Mouse (Mus musculus) neural tube, embryonic 11.5 days (tissue): Measurements from ENCODE around the gene Ap5m1. TPM values are rescaled to one million over a fixed set of nuclear protein-coding genes. Genes with fewer than 3 reads are reported as not detected.

Experiments used
- ATAC-seq: fragments of 200-750 bp; cut with Nextera tagmentation; 2 replicates; pipeline ENCODE4 v1.8.0; 2017; ENCODE audit warnings: moderate number of reproducible peaks, mild to moderate bottlenecking, moderate TSS enrichment, moderate library complexity; ENCODE audit not compliant: insufficient read depth, low FRiP score, low TSS enrichment
- DNase-seq: peaks from one replicate; pipeline ENCODE4 v3.0.0-alpha.2; 2015; ENCODE audit warnings: low spot score
- H3K27ac ChIP-seq: fragments of 300-500 bp; sonication (generic); 2 replicates; pipeline ENCODE4 v1.5.1; 2014; ENCODE audit warnings: low read depth, mild to moderate bottlenecking, low read length
- H3K27me3 ChIP-seq: fragments of 300-500 bp; sonication (generic); 2 replicates; pipeline ENCODE4 v1.6.1; 2014; ENCODE audit warnings: mild to moderate bottlenecking, low read length, mixed read lengths; ENCODE audit not compliant: control insufficient read depth, insufficient read depth
- H3K36me3 ChIP-seq: fragments of 300-500 bp; sonication (generic); 2 replicates; pipeline ENCODE4 v1.6.1; 2014; ENCODE audit warnings: mild to moderate bottlenecking, low read length, moderate library complexity, mixed read lengths; ENCODE audit not compliant: control insufficient read depth, insufficient read depth
- H3K4me1 ChIP-seq: fragments of 300-500 bp; sonication (generic); 2 replicates; pipeline ENCODE4 v1.6.1; 2014; ENCODE audit warnings: low read length, mixed read lengths; ENCODE audit not compliant: control insufficient read depth, insufficient read depth
- H3K4me2 ChIP-seq: fragments of 300-500 bp; sonication (generic); 2 replicates; pipeline ENCODE4 v1.6.1; 2014; ENCODE audit warnings: low read depth, mild to moderate bottlenecking, moderate library complexity
- H3K4me3 ChIP-seq: fragments of 300-500 bp; sonication (generic); 2 replicates; pipeline ENCODE4 v1.5.1; 2014; ENCODE audit warnings: low read depth, low read length
- H3K9ac ChIP-seq: fragments of 300-500 bp; sonication (generic); 2 replicates; pipeline ENCODE4 v1.6.1; 2014; ENCODE audit warnings: mild to moderate bottlenecking, low read length
- H3K9me3 ChIP-seq: fragments of 300-500 bp; sonication (generic); 2 replicates; pipeline ENCODE4 v1.6.1; 2016; ENCODE audit warnings: low read length; ENCODE audit not compliant: control insufficient read depth
- WGBS: fragments of 180-500 bp; shearing (Covaris S2); extraction: QIAGEN DNeasy Blood & Tissue Kit; methylation state at CpG from one replicate; pipeline ENCODE4 v1.1.7; 2014; 5-methylcytosine and 5-hydroxymethylcytosine counted together
- polyA plus RNA-seq: library from polyadenylated mRNA; unstranded; fragments of >200 nt; fragmentation: Nextera tagmentation; extraction: Ambion mirVana; gene quantifications from 2 replicates; pipeline ENCODE4 v1.2.1, GENCODE M21; 2014

The Ap5m1 gene
- 34.8 and 36.8 TPM in 2 replicates for polyA plus RNA-seq

GRCm38 (mm10) chr14:49065529-49066273 is at the start of gene Ap5m1:
Ap5m1 (plus strand) TSS chr14:49066097.
- Histone ChIP-seq H3K4me2 (peak within 1 kb of the TSS; percentile 75), H3K27ac (peak within 1 kb of the TSS; percentile 99), H3K9ac (peak within 1 kb of the TSS; percentile 98), H3K27me3 (no peaks in the 10 kb centered on the region), H3K4me1 (peaks cover 10% of the 10 kb centered on the region; the same call in 1 of the 2 replicates), H3K4me3 (peak within 1 kb of the TSS; percentile 94), H3K36me3 (no peaks in the 10 kb centered on the region), H3K9me3 (no peaks in the 10 kb centered on the region)
- DNase-seq: no peak
- under 1% methylated on average over 34 of the region's 62 CpGs for WGBS
- peak; percentile 77 for ATAC-seq

GRCm38 (mm10) chr14:49019765-49020164 is 46.1 kb upstream of the Ap5m1 start:
- DNase-seq: no peak
- peaks cover 2% of the 10 kb centered on the region; the same call in 1 of the 2 replicates for H3K36me3 ChIP-seq
- H3K27me3 ChIP-seq: no peaks in the 10 kb centered on the region
- H3K4me1 ChIP-seq: no peaks in the 10 kb centered on the region
- no peak for ATAC-seq
- no peak overlapping the region for H3K9ac ChIP-seq
- no peaks in the 10 kb centered on the region for H3K9me3 ChIP-seq
- 95% methylated on average over 5 of the region's 5 CpGs for WGBS
- H3K4me2 ChIP-seq: no peak overlapping the region
- H3K4me3 ChIP-seq: no peak overlapping the region
- H3K27ac ChIP-seq: no peak overlapping the region

- H3K4me1 ChIP-seq: no peaks in the 10 kb centered on the region
- H3K9me3 ChIP-seq: no peaks in the 10 kb centered on the region
- H3K27ac ChIP-seq: no peak overlapping the region
- no peak for DNase-seq
- H3K27me3 ChIP-seq: no peaks in the 10 kb centered on the region
- H3K36me3 ChIP-seq: peaks cover 2% of the 10 kb centered on the region; the same call in 1 of the 2 replicates
- no peak overlapping the region for H3K4me2 ChIP-seq
- H3K9ac ChIP-seq: no peak overlapping the region
- 93% methylated on average over 6 of the region's 6 CpGs for WGBS
- ATAC-seq: no peak
- H3K4me3 ChIP-seq: no peak overlapping the region
These were observed 38.7 kb upstream of the Ap5m1 start for GRCm38 (mm10) chr14:49027040-49027778.

- DNase-seq (no peak), ATAC-seq (no peak)
- no peaks in the 10 kb centered on the region for H3K27me3 ChIP-seq
- no peaks in the 10 kb centered on the region for H3K4me1 ChIP-seq
- H3K9ac ChIP-seq: no peak overlapping the region
- no peak overlapping the region for H3K4me3 ChIP-seq
- 93% methylated on average over 3 of the region's 3 CpGs for WGBS
- no peak overlapping the region for H3K4me2 ChIP-seq
- H3K9me3 ChIP-seq: no peaks in the 10 kb centered on the region
- no peak overlapping the region for H3K27ac ChIP-seq
- H3K36me3 ChIP-seq: peaks cover 4% of the 10 kb centered on the region; the same call in 1 of the 2 replicates
These were observed 38.0 kb upstream of the Ap5m1 start for GRCm38 (mm10) chr14:49027779-49028368.

DNA sequence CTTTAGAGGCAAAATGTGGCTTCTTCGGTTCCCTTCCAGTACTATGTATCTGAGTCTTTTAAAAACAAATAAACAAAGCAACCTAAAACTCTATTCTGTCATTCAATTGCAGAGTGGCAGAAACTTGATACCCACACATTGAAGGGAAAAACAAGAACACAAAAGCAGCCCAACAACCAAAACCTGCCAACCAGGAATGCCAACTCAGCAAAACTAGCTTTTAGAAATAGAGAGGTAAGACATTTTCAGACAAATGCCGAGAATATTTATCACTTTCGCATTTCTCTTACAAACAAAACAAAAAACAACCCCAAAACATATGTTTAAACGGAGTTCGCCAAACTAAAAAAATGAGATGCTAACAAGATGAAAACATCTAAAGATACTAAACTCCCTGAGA is 36.9 kb upstream of the Ap5m1 start:
- WGBS: 93% methylated on average over 5 of the region's 5 CpGs
- no peaks in the 10 kb centered on the region for H3K9me3 ChIP-seq
- H3K4me1 ChIP-seq: no peaks in the 10 kb centered on the region
- no peak overlapping the region for H3K9ac ChIP-seq
- H3K4me2 ChIP-seq: no peak overlapping the region
- no peak for DNase-seq
- H3K4me3 ChIP-seq: no peak overlapping the region
- no peaks in the 10 kb centered on the region for H3K27me3 ChIP-seq
- no peak for ATAC-seq
- H3K27ac ChIP-seq: no peak overlapping the region
- H3K36me3 ChIP-seq: peaks cover 4% of the 10 kb centered on the region; the same call in 1 of the 2 replicates

- WGBS: 94% methylated on average over 3 of the region's 4 CpGs
- H3K4me1 ChIP-seq: no peaks in the 10 kb centered on the region
- H3K9ac ChIP-seq: no peak overlapping the region
- no peaks in the 10 kb centered on the region for H3K27me3 ChIP-seq
- no peak overlapping the region for H3K4me3 ChIP-seq
- no peaks in the 10 kb centered on the region for H3K36me3 ChIP-seq
- ATAC-seq (no peak), DNase-seq (no peak)
- no peaks in the 10 kb centered on the region for H3K9me3 ChIP-seq
- H3K4me2 ChIP-seq: no peak overlapping the region
- H3K27ac ChIP-seq: no peak overlapping the region
These were observed 20.3 kb upstream of the Ap5m1 start for GRCm38 (mm10) chr14:49045610-49046009.

- DNase-seq: no peak
- Histone ChIP-seq H3K9me3 (no peaks in the 10 kb centered on the region), H3K4me3 (no peak overlapping the region), H3K36me3 (no peaks in the 10 kb centered on the region), H3K4me1 (no peaks in the 10 kb centered on the region), H3K27me3 (no peaks in the 10 kb centered on the region), H3K4me2 (no peak overlapping the region), H3K9ac (no peak overlapping the region), H3K27ac (no peak overlapping the region)
- ATAC-seq: no peak
These were observed 16.4 kb upstream of the Ap5m1 start for GRCm38 (mm10) chr14:49049492-49049891.

DNA sequence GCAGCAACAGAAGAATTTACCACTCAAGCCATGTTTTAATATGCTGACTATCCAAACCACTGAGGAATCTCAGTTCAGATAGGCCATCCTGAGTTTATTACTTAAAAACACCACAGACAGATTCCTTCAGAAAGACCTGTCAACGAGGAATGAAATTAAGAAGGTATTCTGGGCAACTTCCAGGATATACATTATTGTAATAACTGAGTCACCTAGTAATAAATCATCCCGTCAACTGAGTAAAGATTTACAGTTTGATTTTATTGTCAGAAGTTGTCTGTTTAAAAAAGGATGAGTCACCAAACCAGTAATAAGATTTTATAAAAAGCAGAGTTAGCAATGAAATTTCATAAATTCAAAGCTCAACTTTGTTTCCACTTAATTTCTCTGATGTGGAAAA is 2.1 kb upstream of the Ap5m1 start:
- DNase-seq (no peak), ATAC-seq (no peak)
- Histone ChIP-seq H3K27ac (no peak overlapping the region), H3K36me3 (no peaks in the 10 kb centered on the region), H3K4me2 (no peak overlapping the region), H3K4me3 (no peak overlapping the region), H3K4me1 (peaks cover 10% of the 10 kb centered on the region; the same call in 1 of the 2 replicates), H3K27me3 (no peaks in the 10 kb centered on the region), H3K9ac (no peak overlapping the region), H3K9me3 (no peaks in the 10 kb centered on the region)
- WGBS: 78% methylated on average over 2 of the region's 2 CpGs
